Mouse (Mus musculus): ENCODE measurements around the gene Slc22a3. TPM values are rescaled to one million over a fixed set of nuclear protein-coding genes. Genes with fewer than 3 reads are reported as not detected.

Gene Slc22a3
- total and polyA plus RNA-seq, 3 experiments: 31.5 to 87.7 TPM; not detected in 1

- no peak overlapping the region for H3K9ac ChIP-seq (ENCODE audit: control insufficient read depth, low read depth, low read length, poor library complexity, severe bottlenecking)
- DNase-seq (ENCODE audit: low read depth, low spot score): peak; percentile 54
- no peaks in the 10 kb centered on the region for H3K79me2 ChIP-seq (ENCODE audit: control insufficient read depth, insufficient read depth, low read length, poor library complexity)
- peaks cover 0 to 18% of the 10 kb centered on the region in 2 experiments; a peak in 1 of 4 replicates for H3K36me3 ChIP-seq (ENCODE audit: control insufficient read depth in 1 of 2, insufficient read depth in 2 of 2, low read length in 2 of 2)
- TF ChIP-seq CTCF (IDR thresholded peaks at IDR 0.05 in 2 of 3, conservative IDR thresholded peaks at IDR 0.05 in 1 of 3; ENCODE audit: control insufficient read depth in 1 of 3, insufficient read depth in 1 of 3, low read depth in 2 of 3, low read length in 3 of 3, poor library complexity in 1 of 3, severe bottlenecking in 1 of 3) (peak; percentile 60 to 81 (median 75)), SMC3 (IDR thresholded peaks at IDR 0.05; ENCODE audit: low read depth, low read length) (peak; percentile 58), POLR2A (IDR thresholded peaks at IDR 0.05; ENCODE audit: control insufficient read depth in 1 of 2, insufficient read depth in 1 of 2, low read depth in 1 of 2, low read length in 2 of 2, poor library complexity in 1 of 2) (no peak), RAD21 (IDR thresholded peaks at IDR 0.05; ENCODE audit: low read depth, low read length) (peak; percentile 26), GATA1 (IDR thresholded peaks at IDR 0.05; ENCODE audit: low read depth, low read length) (no peak), CHD1 (IDR thresholded peaks at IDR 0.05; ENCODE audit: low read depth, low read length) (no peak)
- no peak overlapping the region for H3K27ac ChIP-seq (ENCODE audit: control insufficient read depth, low read depth, low read length)
- no peaks in the 10 kb centered on the region for H3K27me3 ChIP-seq (ENCODE audit: control insufficient read depth in 1 of 2, insufficient read depth in 2 of 2, low read length in 2 of 2)
- no peaks in the 10 kb centered on the region for H3K9me3 ChIP-seq (replicated peaks; ENCODE audit: insufficient read depth, low read length)
- H3K4me3 ChIP-seq (ENCODE audit: control insufficient read depth in 1 of 2, insufficient read depth in 1 of 2, low read depth in 2 of 2, low read length in 2 of 2): no peak overlapping the region
- no peaks in the 10 kb centered on the region for H3K4me1 ChIP-seq (ENCODE audit: control insufficient read depth in 1 of 2, insufficient read depth in 2 of 2, low read length in 2 of 2)
Measured at GRCm38 (mm10) chr17:12455143-12455790, 52.2 kb downstream of the Slc22a3 start.

GRCm38 (mm10) chr17:12453691-12454090 lies 53.8 kb downstream of the Slc22a3 start:
- no peak for DNase-seq (ENCODE audit: low read depth, low spot score)
- H3K27ac ChIP-seq (ENCODE audit: control insufficient read depth, low read depth, low read length): no peak overlapping the region
- TF ChIP-seq JUND (IDR thresholded peaks at IDR 0.05; ENCODE audit: low read depth, low read length): no peak
- no peak for TF ChIP-seq GATA1 (IDR thresholded peaks at IDR 0.05; ENCODE audit: low read depth, low read length)
- TF ChIP-seq TCF12 (IDR thresholded peaks at IDR 0.05; ENCODE audit: low read depth, low read length): no peak
- no peak for TF ChIP-seq UBTF (IDR thresholded peaks at IDR 0.05; ENCODE audit: borderline replicate concordance, insufficient read depth, low read depth, low read length)
- no peak for TF ChIP-seq MAZ (IDR thresholded peaks at IDR 0.05; ENCODE audit: low read depth, low read length)
- TF ChIP-seq ZMIZ1 (IDR thresholded peaks at IDR 0.05; ENCODE audit: low read depth, low read length): no peak
- no peak for TF ChIP-seq CHD2 (IDR thresholded peaks at IDR 0.05; ENCODE audit: low read length)
- TF ChIP-seq CTCF (IDR thresholded peaks at IDR 0.05 in 2 of 3, conservative IDR thresholded peaks at IDR 0.05 in 1 of 3; ENCODE audit: control insufficient read depth in 1 of 3, insufficient read depth in 1 of 3, low read depth in 2 of 3, low read length in 3 of 3, poor library complexity in 1 of 3, severe bottlenecking in 1 of 3): no peak
- TF ChIP-seq CHD1 (IDR thresholded peaks at IDR 0.05; ENCODE audit: low read depth, low read length): no peak
- TF ChIP-seq MAFK (IDR thresholded peaks at IDR 0.05; ENCODE audit: borderline replicate concordance, low read depth, low read length): no peak
- no peak for TF ChIP-seq ZNF384 (IDR thresholded peaks at IDR 0.05; ENCODE audit: low read depth, low read length)
- no peaks in the 10 kb centered on the region for H3K79me2 ChIP-seq (ENCODE audit: control insufficient read depth, insufficient read depth, low read length, poor library complexity)
- no peak overlapping the region for H3K9ac ChIP-seq (ENCODE audit: control insufficient read depth, low read depth, low read length, poor library complexity, severe bottlenecking)
- H3K4me3 ChIP-seq (ENCODE audit: control insufficient read depth in 1 of 2, insufficient read depth in 1 of 2, low read depth in 2 of 2, low read length in 2 of 2): no peak overlapping the region
- peaks cover 0 to 18% of the 10 kb centered on the region in 2 experiments; a peak in 1 of 4 replicates for H3K36me3 ChIP-seq (ENCODE audit: control insufficient read depth in 1 of 2, insufficient read depth in 2 of 2, low read length in 2 of 2)
- no peaks in the 10 kb centered on the region for H3K4me1 ChIP-seq (ENCODE audit: control insufficient read depth in 1 of 2, insufficient read depth in 2 of 2, low read length in 2 of 2)
- no peaks in the 10 kb centered on the region for H3K9me3 ChIP-seq (replicated peaks; ENCODE audit: insufficient read depth, low read length)
- H3K27me3 ChIP-seq (ENCODE audit: control insufficient read depth in 1 of 2, insufficient read depth in 2 of 2, low read length in 2 of 2): no peaks in the 10 kb centered on the region
